Mouse (Mus musculus) monocyte, adult 5-6 weeks (primary cell): ENCODE results near the gene Sidt1. TPM values are rescaled to one million over a fixed set of nuclear protein-coding genes. Genes with fewer than 3 reads are reported as not detected.

ENCODE experiments used
- ATAC-seq: fragments of 153-309, 156-312 bp; replicated peaks from 2 replicates; pipeline ENCODE4 v1.8.0; 2017; ENCODE audit warnings: mild to moderate bottlenecking; ENCODE audit not compliant: low TSS enrichment, insufficient number of reproducible peaks, severe bottlenecking, poor library complexity, low FRiP score
- total RNA-seq: library from RNA; stranded (forward); fragments of 200-1000, 200-491, 200-594 nt; gene quantifications from 3 replicates; pipeline ENCODE4 v1.2.3, GENCODE M21; 2017

Gene Sidt1
- total RNA-seq, 1 experiment from 2014 or later, result 4.0 TPM

DNA sequence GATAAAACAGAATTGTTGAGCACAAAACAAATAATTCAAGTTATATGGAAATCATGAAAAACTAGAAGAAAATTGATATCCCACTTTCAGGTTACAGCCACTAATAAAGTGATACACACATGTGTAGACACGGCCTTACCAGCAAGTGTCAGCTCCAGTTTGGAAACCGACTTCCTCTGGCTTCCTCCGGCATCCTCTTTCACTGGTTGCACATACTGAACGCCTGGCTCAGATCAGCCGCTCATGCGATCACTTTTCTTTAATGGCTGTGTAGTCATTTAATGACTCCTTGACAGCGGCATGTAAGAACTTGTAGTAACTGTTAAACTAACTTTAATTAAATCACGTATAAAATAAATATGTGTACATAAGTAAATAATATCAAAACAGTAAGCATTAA lies 127.0 kb downstream of the Sidt1 start:
- no peak for ATAC-seq

DNA sequence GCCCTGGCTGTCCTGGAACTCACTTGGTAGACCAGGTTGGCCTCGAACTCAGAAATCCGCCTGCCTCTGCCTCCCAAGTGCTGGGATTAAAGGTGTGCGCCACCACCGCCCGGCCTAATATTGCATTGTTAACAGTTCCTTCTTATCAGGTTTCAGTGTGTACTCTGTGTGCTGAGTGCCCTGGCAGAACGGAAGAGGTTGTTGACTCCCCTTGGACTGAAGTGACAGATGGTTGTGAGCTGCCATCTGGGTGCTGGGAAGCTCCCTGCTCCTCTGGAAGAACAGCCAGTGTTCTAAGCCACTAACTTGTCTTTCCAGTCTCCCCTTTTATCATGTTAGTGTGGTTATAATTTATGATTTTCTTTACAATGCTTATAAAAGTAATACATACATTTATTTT lies 128.7 kb downstream of the Sidt1 start:
- ATAC-seq, result no peak

DNA sequence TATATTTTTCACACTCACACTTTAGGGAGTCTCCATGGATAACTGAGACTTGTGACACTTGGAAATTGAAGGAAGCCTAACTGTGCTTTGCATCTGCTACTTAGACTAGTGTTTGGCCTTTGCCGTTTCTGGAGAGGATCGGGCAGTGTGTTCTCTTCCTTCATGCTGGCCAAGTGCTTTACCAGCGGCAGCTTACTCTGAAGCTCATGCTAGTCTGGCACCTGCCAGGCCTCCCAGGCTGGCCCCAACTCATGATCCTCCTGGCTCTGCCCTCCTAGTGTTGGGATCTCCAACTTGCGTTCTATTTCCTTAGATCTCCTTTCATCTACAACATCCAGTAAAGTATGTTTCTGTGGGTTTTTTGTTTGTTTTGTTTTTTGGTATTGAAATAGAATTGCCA lies 132.8 kb downstream of the Sidt1 start:
- no peak for ATAC-seq

- ATAC-seq, result peak; percentile 88
Observed at GRCm38 (mm10) chr16:44199066-44199703, 133.8 kb downstream of the Sidt1 start.

DNA sequence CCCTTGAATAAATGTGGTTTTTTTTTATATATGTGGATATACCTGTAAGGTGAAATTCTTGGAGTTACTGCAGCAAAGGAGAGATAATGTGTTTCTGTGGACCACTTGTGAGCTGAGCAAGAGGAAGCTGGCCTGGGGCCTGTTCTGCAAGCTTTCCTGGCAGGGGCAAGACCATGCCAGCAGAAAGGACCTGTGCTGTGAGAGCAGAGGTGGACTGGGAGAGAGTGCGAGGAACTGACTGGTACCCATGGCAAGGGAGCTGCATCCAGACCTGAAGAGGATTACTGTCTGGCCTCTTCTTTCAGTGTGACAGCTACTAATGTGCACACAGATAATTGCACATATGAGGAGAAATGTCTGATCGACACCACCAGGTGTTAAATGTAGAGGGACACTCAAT lies 142.0 kb downstream of the Sidt1 start:
- no peak for ATAC-seq

Other genes with a start within 250 kb of the Sidt1 start
- gene Atp6v1a, start 193.5 kb downstream of the Sidt1 start, total RNA-seq, result 61.9 to 76.9 TPM (median 64.2 TPM) in 3 replicates
- 53.8 to 72.0 TPM (median 71.0 TPM) in 3 replicates for gene Naa50, start 193.4 kb downstream of the Sidt1 start, total RNA-seq
- gene Usf3, start 159.9 kb downstream of the Sidt1 start, total RNA-seq, result 22.3 to 31.8 TPM (median 29.7 TPM) in 3 replicates
- gene Spice1, start 13.9 kb upstream of the Sidt1 start, total RNA-seq, result 11.7 to 50.5 TPM (median 19.1 TPM) in 3 replicates
- gene Cfap44, start 61.6 kb upstream of the Sidt1 start, total RNA-seq, result 0.67 TPM in 1 of 3 replicates, not detected in the others
- not detected in 3 replicates for gene Boc, start 225.7 kb upstream of the Sidt1 start, total RNA-seq